Mouse (Mus musculus) left cerebral cortex, adult 2 months (tissue): ENCODE measurements around the gene Mt1. TPM values are rescaled to one million over a fixed set of nuclear protein-coding genes. Genes with fewer than 3 reads are reported as not detected.
"Not testable (repeated sequence)": the region's sequence is repeated elsewhere in the genome, so short reads cannot be mapped to it uniquely, and the experiment has no call there.

Experiments used
- DNase-seq, 2 experiments: peaks; one replicate each; pipeline ENCODE4 v3.0.0; 2021 to 2022; ENCODE audit warnings: low spot score in 2 of 2, mixed read lengths in 1 of 2; ENCODE audit errors: extremely low spot score in 1 of 2
- H3K27ac ChIP-seq: fragments of 200-600 bp; 2 replicates; pipeline ENCODE4 v1.8.1; 2022
- H3K4me3 ChIP-seq: fragments of 200-600 bp; 2 replicates; pipeline ENCODE4 v1.8.1; 2022
- CTCF ChIP-seq: fragments of 200-600 bp; IDR thresholded peaks from 2 replicates; pipeline ENCODE4 v1.8.1; 2022; ENCODE audit warnings: antibody characterized with exemption, mild to moderate bottlenecking, moderate library complexity
- intact Hi-C: fragments of 180-260 bp; cut with DNase I; formaldehyde crosslinking; loops from one replicate; pipeline ENCODE4 v1.15.1; 2025
- total RNA-seq, 2 experiments: library from RNA; stranded (reverse); gene quantifications; 2 replicates each; pipeline ENCODE4 v1.2.3; 2021

Gene Mt1
- total RNA-seq, 2 experiments from 2014 or later = 490 to 507 TPM

DNA sequence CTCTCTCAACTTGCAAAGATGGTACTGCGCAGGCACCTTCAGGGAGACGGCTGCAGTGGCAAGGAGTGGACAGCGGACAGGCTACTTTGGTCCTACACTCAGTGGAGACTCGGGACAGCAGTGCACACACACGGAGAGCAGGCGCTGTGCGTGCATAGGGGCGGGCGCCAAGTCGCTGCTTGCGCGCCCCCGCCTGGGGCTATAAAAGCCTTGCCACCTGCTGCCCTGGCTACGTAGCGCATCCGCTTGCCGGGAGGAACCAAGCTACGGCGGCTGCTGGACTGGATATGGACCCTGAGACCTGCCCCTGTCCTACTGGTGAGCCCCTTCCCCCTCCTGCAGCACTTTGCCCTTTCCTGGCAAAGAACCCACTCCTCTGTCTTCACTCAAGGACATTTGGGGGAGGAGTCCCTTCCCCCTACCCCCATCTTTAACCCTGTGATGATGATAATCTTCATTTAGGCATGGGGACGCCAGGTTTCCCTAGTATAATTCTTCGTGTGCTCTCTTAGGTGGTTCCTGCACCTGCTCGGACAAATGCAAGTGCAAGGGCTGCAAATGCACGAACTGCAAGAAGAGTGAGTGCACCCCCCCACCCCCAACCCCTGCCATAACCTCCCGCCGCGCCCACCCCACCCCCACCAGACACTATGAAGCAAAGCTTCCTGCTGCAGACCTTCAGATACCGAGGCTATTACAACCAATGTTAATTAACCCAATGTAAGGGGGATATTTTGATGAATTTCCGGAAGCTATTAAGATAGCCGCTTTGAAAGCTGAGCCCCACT, 26.2 kb upstream of the Mt1 start, which contains the start of gene Mt3:
Mt3 (plus strand) TSS at position 95 of the 788 bp plus-strand sequence.
- Histone ChIP-seq H3K27ac (peak within 1 kb of the TSS; percentile 97), H3K4me3 (peak within 1 kb of the TSS; percentile 81)
- TF ChIP-seq CTCF = peak; percentile 32
- DNase-seq = peak; percentile 87
- intact Hi-C loops = loop anchor here (2.0 kb wide), 2 partner anchors 34 to 54 kb away; partner anchors contain the start of gene Bbs2

DNA sequence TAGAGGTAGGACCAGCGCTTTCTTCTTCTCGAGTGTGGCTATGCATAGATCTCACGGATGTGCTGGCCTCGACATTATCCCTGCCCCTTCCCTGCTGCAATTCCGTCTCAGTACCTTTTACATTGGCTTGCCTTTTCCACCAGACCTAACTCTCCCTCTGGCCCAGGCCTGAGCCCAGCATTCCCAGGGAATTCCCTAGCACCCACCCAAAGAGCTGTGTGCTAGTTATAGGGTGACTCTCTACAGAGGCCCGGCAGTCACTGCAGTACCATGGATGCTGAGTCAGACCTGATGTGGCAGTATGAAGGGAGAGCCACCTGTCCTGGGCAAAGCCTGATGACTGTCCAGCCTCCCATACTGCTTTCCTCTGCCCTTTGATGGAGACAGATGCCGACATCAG, 25.4 kb upstream of the Mt1 start:
- intact Hi-C loops = loop anchor here (2.0 kb wide), 2 partner anchors 35 to 55 kb away; partner anchors contain the start of gene Bbs2
- DNase-seq = peak; percentile 32 to 53

DNA sequence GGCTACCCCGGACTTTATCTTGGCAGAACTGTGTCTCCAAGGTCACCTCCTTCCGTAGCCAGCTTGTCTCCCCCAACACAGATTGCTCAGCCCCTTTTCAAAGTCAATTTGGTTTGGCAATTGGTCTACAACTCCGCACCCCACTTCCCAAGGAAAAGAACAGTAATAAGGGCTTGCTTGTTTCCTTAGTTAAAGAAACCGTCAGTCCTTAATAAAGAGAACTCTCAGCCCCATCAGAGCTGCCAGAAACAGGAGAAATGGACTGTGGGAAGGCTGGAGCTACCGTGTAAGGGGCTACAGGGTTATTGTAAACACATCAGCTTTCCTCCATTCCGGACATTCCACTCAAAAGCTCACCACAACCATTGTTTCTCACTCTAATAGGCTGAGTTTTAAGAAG, 24.3 kb upstream of the Mt1 start:
- intact Hi-C loops = no loop called here
- Histone ChIP-seq H3K4me3 (peak overlapping the region; percentile 81), H3K27ac (peak overlapping the region; percentile 97)
- no peak for TF ChIP-seq CTCF
- peak in 1 of 2 experiments; percentile 27 for DNase-seq

More for the DNA sequence above, 25.4 kb upstream of the Mt1 start:
- TF ChIP-seq CTCF = no peak
- peak overlapping the region; percentile 81 for H3K4me3 ChIP-seq
- peak overlapping the region; percentile 97 for H3K27ac ChIP-seq

DNA sequence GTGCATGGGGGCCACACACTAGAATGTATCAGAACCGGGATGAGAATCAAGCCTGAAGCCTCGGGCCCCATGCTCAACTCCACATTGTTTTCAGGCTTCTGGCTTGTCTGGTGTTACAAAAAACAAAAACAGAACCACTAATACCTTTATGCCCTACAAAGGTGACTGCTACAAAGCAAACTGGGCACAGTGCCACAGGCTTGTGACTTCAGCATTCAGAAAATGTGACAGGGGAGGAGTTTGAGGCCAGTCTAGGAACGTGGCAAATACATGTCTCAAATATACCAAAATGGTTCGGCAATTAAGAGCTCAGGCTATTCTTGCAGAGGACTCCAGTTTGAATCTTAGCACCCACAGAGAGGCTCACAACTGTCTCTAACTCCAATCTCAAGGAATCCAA, 22.8 kb upstream of the Mt1 start:
- no peak overlapping the region for H3K27ac ChIP-seq
- DNase-seq = no peak
- intact Hi-C loops = no loop called here
- TF ChIP-seq CTCF = no peak
- no peak overlapping the region for H3K4me3 ChIP-seq

DNA sequence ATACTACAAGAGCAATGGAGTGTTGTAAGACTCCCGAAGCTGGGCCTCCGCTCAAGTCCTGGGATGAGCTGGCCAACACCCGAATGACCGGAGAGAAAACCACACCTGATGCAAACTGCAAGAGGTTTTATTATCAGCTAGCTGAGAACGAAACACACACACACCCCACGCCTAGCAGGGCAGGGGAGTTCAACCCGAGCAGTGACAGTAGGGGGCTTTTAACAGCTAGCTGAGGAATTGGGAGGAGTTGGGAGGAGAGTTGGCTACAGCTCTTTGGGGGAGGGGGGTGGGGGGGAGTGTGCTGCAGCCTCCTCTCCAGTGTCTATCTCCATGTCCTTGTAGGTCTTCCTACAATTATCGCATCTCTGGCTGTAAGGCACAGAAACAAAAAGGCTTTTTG, 13.1 kb upstream of the Mt1 start:
- intact Hi-C loops = loop anchor here (2.0 kb wide), 1 partner anchor 17 kb away; no protein-coding TSS in a partner anchor
- DNase-seq, H3K27ac ChIP-seq, H3K4me3 ChIP-seq: not testable (repeated sequence)

DNA sequence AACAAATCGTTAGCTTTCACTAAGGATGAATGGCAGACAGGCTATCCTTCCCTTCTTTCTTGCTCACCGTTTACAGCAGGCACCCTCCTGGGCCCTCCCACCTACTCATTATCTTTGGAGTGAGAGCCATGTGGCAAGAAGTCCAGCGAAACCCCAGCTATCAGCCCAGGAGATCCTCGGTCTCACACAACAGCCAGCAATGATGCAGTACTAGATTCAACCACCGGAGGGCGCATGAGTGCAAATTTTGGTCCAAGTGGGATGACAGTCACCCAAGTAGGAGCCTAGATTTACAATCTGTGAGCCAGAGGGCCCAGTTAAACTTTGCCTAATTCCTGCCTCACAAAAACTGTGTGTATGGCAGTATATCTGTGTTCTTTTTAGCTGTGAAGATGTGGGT, 11.6 kb upstream of the Mt1 start:
- Histone ChIP-seq H3K27ac (no peak overlapping the region), H3K4me3 (no peak overlapping the region)
- DNase-seq = peak; percentile 89 to 96
- TF ChIP-seq CTCF = peak; percentile 98
- intact Hi-C loops = loop anchor here (1.0 to 2.0 kb wide), 2 partner anchors 16 to 32 kb away; no protein-coding TSS in a partner anchor

DNA sequence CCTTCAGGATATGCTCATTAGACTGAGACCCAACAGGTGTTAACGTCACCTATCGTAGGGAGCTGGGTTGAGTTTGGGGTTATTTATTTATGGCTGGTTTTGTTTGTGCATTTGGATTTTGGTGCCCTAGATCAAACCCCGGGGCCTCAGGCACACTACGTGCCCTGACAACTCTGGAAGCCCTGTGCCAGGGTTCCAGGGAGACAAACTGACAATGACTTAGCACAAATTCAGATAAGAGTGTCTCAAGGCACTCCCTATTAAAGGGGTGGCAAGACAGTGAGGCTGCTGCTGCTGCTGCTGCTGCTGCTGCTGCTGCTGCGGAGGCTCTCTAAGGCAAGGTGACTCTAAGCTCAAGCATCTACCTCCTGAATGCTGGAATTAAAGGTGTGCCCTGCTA, 9.3 kb upstream of the Mt1 start:
- no peak for DNase-seq
- intact Hi-C loops = no loop called here
- no peak overlapping the region for H3K4me3 ChIP-seq
- no peak for TF ChIP-seq CTCF
- H3K27ac ChIP-seq = no peak overlapping the region

DNA sequence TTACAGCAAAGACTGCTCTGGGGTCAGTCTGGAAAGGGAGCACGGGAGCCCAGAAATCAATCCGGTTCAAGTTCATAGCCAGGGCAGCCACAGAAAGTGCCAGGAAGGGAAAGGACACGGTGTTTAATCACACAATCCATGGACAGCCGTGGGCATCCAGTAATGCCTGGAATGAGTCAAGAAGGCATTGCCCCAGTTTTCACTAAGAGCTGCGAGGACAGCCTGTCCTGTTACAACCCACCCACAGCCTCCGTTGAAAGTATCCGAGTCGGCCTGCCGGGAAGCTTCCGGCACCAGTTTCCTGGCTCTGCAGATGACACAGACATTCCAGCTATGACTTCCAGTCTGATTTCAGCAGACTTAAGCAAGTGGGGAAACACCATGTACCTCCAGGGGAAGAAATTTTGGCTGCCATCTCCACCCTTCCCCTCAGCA, 7.5 kb upstream of the Mt1 start:
- Histone ChIP-seq H3K27ac (peak overlapping the region; percentile 63), H3K4me3 (peak overlapping the region; percentile 47; the same call in 1 of the 2 replicates)
- intact Hi-C loops = no loop called here
- TF ChIP-seq CTCF = no peak
- peak in 1 of 2 experiments; percentile 47 for DNase-seq

DNA sequence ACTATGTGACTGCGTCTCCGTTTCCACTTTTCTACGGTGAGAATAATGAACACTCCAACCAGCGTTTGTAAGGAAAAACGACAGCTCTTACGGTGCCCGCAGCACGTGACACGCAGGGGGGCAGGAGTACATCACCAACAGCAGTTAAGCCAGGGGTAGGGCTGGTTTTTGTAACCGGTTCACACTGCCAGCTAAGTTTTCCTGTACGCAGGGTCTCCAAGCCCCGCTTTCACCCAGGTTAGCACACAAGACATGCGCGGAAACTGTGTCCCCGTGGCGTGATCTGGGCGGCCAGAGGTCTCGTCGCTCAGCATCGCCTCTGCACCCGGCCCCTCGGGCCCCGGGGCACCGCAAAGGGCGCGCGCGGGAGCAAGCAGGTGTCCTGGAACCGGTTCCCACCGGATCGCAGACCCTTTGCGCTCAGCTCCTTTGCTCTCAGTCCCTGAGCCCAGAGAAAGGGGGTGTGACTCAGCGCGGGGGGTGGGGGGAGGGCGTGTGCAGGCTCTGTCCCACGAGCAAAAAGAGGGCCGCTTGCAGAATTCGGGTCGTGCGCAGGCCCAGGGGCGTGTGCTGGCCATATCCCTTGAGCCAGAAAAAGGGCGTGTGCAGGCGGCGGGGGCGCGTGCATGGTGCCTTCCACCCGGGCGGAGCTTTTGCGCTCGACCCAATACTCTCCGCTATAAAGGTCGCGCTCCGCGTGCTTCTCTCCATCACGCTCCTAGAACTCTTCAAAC, 6.6 kb upstream of the Mt1 start, which contains the start of gene Mt2:
Mt2 (plus strand) TSS at position 590 of the 734 bp plus-strand sequence.
- peak; percentile 56 to 76 for DNase-seq
- peak within 1 kb of the TSS; percentile 80 for H3K27ac ChIP-seq
- no peak for TF ChIP-seq CTCF
- intact Hi-C loops = no loop called here
- peak within 1 kb of the TSS; percentile 47 for H3K4me3 ChIP-seq

DNA sequence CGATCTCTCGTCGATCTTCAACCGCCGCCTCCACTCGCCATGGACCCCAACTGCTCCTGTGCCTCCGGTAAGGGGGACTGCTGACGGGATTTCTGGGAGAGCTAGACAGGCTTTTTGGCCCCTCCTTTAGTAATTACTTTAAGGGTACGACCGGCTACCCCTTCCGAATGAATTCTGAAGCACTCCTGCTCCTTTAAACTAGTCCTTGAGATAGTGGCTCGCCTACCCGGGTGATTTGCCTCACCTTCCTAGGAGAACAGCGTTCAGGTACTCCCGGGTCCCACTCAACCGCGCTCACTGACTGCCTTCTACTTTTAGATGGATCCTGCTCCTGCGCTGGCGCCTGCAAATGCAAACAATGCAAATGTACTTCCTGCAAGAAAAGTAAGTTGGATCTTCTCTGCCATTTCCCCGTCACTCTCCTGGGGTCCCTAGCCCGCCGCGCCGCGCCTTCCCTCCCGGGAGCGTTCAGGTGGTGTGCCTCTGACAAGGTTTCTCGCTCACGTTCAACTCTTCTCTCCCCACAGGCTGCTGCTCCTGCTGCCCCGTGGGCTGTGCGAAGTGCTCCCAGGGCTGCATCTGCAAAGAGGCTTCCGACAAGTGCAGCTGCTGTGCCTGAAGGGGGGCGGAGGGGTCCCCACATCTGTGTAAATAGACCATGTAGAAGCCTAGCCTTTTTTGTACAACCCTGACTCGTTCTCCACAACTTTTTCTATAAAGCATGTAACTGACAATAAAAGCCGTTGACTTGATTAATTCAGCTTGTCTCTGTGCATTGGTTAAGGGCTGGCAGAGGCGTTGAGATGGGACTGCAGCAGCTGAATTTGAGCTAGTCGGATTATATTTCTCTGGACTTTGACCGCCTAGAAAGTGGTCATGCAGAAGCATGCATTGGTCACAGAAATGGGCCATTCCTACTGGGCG, 5.8 kb upstream of the Mt1 start:
- no peak for TF ChIP-seq CTCF
- intact Hi-C loops = no loop called here
- no peak for DNase-seq
- H3K27ac ChIP-seq = peak overlapping the region; percentile 80
- H3K4me3 ChIP-seq = peak overlapping the region; percentile 47

DNA sequence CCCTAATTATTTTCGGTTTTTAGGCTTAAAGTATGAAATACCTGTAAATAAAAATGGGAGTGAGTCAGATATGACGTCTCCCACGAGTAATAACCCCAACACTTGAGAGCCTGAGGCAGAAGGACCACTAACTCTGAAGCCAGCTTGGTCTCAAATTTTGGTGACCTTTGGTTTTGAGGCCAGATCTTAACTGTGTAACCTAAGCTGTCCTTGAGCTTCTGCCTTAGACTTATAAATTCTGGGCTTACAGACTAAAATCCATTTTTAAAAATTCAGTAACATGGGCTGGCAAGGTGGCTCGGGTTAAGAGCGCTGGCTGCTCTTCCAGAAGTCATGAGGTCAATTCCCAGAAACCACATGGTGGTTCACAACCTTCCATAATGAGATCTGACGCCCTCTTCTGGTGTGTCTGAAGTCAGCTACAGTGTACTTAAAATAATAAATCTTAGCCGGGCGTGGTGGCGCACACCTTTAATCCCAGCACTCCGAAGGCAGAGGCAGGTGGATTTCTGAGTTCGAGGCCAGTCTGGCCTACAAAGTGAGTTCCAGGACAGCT, 5.0 kb upstream of the Mt1 start:
- Histone ChIP-seq H3K4me3 (no peak overlapping the region), H3K27ac (no peak overlapping the region)
- no peak for DNase-seq
- intact Hi-C loops = no loop called here
- TF ChIP-seq CTCF = peak; percentile 14
